Mouse (Mus musculus): ENCODE measurements around the gene Rflna. TPM values are rescaled to one million over a fixed set of nuclear protein-coding genes. Genes with fewer than 3 reads are reported as not detected.

The Rflna gene
- polyA plus RNA-seq, 1 experiment from 2014 or later, result 11.8 TPM

DNA sequence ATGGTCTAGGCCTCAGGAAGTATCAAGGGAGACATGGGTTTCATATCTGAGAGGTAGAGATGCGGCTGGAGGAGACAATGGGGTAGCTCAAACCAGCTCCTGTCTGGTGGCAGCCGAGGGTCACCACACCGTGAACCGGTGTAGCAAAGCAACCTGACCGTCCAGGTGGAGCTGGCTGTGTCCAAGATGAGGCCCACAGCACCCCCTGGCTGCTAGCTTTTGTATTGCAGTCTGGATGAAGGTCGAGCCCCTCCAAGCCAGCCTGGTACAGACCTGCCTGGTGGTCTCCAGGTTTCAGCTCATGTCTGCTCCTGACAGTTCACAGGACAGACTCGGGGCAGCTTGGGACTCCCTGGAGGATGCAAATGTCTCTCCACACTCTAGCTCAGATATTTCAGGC, 11.5 kb downstream of the Rflna start:
- Histone ChIP-seq H3K9ac (ENCODE audit: low read length) (no peak overlapping the region), H3K4me2 (ENCODE audit: low read depth, severe bottlenecking) (no peak overlapping the region), H3K36me3 (ENCODE audit: control insufficient read depth, insufficient read depth, low read length) (peaks cover 25% of the 10 kb centered on the region), H3K27ac (replicated peaks; ENCODE audit: low read depth, low read length) (no peak overlapping the region), H3K4me1 (ENCODE audit: control insufficient read depth, insufficient read depth, low read length) (peaks cover 4% of the 10 kb centered on the region; the same call in 1 of the 2 replicates), H3K4me3 (ENCODE audit: low read depth, low read length) (no peak overlapping the region), H3K27me3 (ENCODE audit: control insufficient read depth, insufficient read depth, low read length) (no peaks in the 10 kb centered on the region), H3K9me3 (ENCODE audit: control insufficient read depth, low read length) (no peaks in the 10 kb centered on the region)
- ATAC-seq (ENCODE audit: insufficient number of reproducible peaks, low FRiP score, low TSS enrichment, low read depth) (no peak), DNase-seq (ENCODE audit: low spot score) (peak; percentile 88)
- WGBS, result 59% methylated on average over 7 of the region's 7 CpGs

DNA sequence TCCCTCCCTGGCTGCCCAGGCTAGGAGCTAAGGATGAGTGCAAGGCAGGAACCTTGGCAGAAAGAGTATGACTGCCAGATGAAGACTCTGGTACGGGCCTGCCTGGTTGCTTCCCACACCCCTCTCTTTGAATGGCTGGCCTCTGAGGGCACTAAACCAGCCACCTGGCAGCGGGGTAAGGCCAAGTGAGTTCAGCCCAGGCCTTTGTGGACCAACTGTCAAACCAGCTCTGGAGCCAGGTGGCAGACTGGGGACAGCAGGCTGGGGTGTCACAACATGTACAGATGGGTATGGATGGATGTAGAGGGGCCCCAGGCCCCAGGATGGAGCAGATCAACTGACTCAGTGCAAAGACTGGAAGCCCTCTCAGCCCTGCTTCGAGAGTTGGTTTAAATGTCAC, 12.0 kb downstream of the Rflna start:
- Histone ChIP-seq H3K9me3 (ENCODE audit: control insufficient read depth, low read length) (no peaks in the 10 kb centered on the region), H3K27me3 (ENCODE audit: control insufficient read depth, insufficient read depth, low read length) (no peaks in the 10 kb centered on the region), H3K4me2 (ENCODE audit: low read depth, severe bottlenecking) (no peak overlapping the region), H3K9ac (ENCODE audit: low read length) (no peak overlapping the region), H3K27ac (replicated peaks; ENCODE audit: low read depth, low read length) (no peak overlapping the region), H3K4me3 (ENCODE audit: low read depth, low read length) (no peak overlapping the region), H3K36me3 (ENCODE audit: control insufficient read depth, insufficient read depth, low read length) (peaks cover 27% of the 10 kb centered on the region), H3K4me1 (ENCODE audit: control insufficient read depth, insufficient read depth, low read length) (peaks cover 4% of the 10 kb centered on the region; the same call in 1 of the 2 replicates)
- 89% methylated on average over 3 of the region's 3 CpGs for WGBS
- ATAC-seq (ENCODE audit: insufficient number of reproducible peaks, low FRiP score, low TSS enrichment, low read depth) (no peak), DNase-seq (ENCODE audit: low spot score) (no peak)

DNA sequence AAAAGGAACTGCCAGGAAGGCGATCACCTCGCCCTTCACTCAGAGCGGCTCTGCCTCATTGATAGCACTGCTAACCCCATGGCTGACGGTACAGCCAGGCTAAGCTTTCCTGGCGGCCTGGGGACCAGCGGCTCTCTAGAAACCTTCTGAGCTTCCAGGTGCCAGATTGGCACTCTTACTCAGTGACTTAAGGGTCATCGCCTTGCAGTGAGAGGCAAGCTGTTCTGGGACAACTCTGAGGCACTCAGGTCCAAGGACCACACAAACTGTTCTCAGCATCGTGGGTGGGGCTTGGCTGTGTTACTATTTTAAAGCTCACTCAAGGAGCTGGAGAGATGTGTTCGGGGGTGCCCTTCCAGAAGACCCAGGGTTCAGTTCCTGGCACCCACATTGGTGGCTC, 12.6 kb downstream of the Rflna start:
- Histone ChIP-seq H3K4me2 (ENCODE audit: low read depth, severe bottlenecking) (no peak overlapping the region), H3K4me1 (ENCODE audit: control insufficient read depth, insufficient read depth, low read length) (peaks cover 4% of the 10 kb centered on the region; the same call in 1 of the 2 replicates), H3K36me3 (ENCODE audit: control insufficient read depth, insufficient read depth, low read length) (peaks cover 30% of the 10 kb centered on the region), H3K9ac (ENCODE audit: low read length) (no peak overlapping the region), H3K4me3 (ENCODE audit: low read depth, low read length) (no peak overlapping the region), H3K9me3 (ENCODE audit: control insufficient read depth, low read length) (no peaks in the 10 kb centered on the region), H3K27ac (replicated peaks; ENCODE audit: low read depth, low read length) (no peak overlapping the region), H3K27me3 (ENCODE audit: control insufficient read depth, insufficient read depth, low read length) (no peaks in the 10 kb centered on the region)
- WGBS, result 91% methylated on average over 9 of the region's 9 CpGs
- no peak for DNase-seq (ENCODE audit: low spot score)
- no peak for ATAC-seq (ENCODE audit: insufficient number of reproducible peaks, low FRiP score, low TSS enrichment, low read depth)

DNA sequence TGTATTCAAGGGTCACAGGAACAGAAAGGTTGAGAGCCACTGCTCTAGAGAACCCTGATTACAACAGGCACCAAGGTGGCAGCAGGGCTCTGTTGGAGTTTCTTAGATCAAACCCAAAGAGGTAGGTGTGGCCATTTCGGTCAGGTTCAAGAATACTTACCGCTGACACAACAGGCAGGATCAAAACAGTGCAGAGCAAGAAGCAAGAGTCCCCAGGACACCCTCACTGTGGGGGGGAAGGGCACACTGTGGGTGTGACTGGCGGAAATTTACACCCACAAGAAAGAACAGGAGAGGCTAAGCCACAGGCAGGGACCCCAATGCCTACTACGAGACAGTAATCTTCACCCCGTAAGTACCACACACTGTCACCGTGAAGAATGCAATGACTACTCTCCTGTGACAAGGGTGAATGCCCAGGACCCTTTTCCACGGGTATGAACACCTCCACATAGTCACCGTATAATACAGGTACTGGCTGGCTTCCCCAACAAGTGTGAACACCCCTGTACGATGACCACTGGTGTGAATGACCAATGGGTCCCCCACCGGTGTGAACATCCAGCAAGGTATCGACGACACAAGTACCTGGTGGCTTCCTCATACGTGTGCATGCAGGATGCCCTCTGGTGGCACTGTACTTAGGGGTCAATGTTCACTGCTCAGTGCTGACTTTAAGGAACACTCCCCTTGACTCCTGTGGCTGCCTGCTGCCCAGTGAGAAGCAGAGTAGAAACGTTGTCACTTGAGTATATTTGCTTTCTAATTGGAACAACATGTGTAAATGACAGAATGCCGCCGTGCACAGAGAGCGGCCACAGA, 13.6 kb downstream of the Rflna start:
- WGBS, result 78% methylated on average over 17 of the region's 17 CpGs
- Histone ChIP-seq H3K9ac (ENCODE audit: low read length) (no peak overlapping the region), H3K27me3 (ENCODE audit: control insufficient read depth, insufficient read depth, low read length) (no peaks in the 10 kb centered on the region)

DNA sequence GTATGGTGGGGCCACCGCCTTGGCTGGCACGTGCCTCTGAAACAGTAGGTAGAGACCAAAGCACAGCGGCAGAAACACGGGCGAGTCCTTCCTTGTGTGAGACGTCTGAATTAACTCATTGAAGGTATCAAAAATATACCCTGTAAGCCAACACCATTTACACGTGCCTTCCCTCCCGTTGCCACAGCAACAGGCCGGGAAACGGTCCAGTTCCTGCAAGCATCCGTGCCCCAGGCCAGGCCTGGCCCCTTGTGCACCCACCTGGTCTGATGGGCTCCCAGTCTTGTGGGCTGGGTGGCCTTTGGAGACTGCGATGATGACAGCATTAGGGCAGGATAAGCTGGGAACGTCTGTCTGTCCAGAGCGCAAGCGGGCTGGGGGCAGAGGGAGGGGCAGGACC, 14.3 kb downstream of the Rflna start:
- Histone ChIP-seq H3K27ac (replicated peaks; ENCODE audit: low read depth, low read length) (no peak overlapping the region), H3K9ac (ENCODE audit: low read length) (no peak overlapping the region)

More for the DNA sequence above, 13.6 kb downstream of the Rflna start:
- H3K27ac ChIP-seq (replicated peaks; ENCODE audit: low read depth, low read length), result no peak overlapping the region
- H3K4me1 ChIP-seq (ENCODE audit: control insufficient read depth, insufficient read depth, low read length), result peaks cover 4% of the 10 kb centered on the region; the same call in 1 of the 2 replicates
- no peaks in the 10 kb centered on the region for H3K9me3 ChIP-seq (ENCODE audit: control insufficient read depth, low read length)
- H3K4me2 ChIP-seq (ENCODE audit: low read depth, severe bottlenecking), result no peak overlapping the region
- no peak for DNase-seq (ENCODE audit: low spot score)
- H3K36me3 ChIP-seq (ENCODE audit: control insufficient read depth, insufficient read depth, low read length), result peaks cover 30% of the 10 kb centered on the region
- ATAC-seq (ENCODE audit: insufficient number of reproducible peaks, low FRiP score, low TSS enrichment, low read depth), result no peak
- H3K4me3 ChIP-seq (ENCODE audit: low read depth, low read length), result no peak overlapping the region

DNA sequence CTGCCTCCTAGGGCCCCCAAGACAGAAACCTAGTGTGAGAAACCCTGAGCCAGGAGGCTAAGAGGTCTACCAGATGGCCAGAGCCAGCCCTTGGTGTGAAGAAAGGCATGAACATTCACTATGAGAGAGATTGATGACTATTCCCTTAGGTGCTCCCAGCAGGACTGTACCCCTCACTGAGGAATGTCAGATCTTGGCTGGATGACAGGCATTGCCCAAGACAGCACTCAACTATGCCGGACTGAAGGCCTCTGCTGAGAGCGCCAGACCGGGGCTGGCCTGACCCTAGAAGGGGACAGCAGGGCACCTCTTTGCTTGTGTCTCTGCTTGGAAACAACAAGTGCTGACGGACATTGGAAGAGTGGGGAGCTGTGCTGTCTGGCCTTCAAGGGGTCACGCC, 16.1 kb downstream of the Rflna start:
- H3K36me3 ChIP-seq (ENCODE audit: control insufficient read depth, insufficient read depth, low read length), result peaks cover 46% of the 10 kb centered on the region
- ATAC-seq (ENCODE audit: insufficient number of reproducible peaks, low FRiP score, low TSS enrichment, low read depth) (no peak), DNase-seq (ENCODE audit: low spot score) (no peak)
- H3K9me3 ChIP-seq (ENCODE audit: control insufficient read depth, low read length), result no peaks in the 10 kb centered on the region
- H3K9ac ChIP-seq (ENCODE audit: low read length), result no peak overlapping the region
- 95% methylated on average over 5 of the region's 5 CpGs for WGBS
- H3K4me1 ChIP-seq (ENCODE audit: control insufficient read depth, insufficient read depth, low read length), result peaks cover 4% of the 10 kb centered on the region; the same call in 1 of the 2 replicates
- no peaks in the 10 kb centered on the region for H3K27me3 ChIP-seq (ENCODE audit: control insufficient read depth, insufficient read depth, low read length)
- no peak overlapping the region for H3K4me3 ChIP-seq (ENCODE audit: low read depth, low read length)
- H3K27ac ChIP-seq (replicated peaks; ENCODE audit: low read depth, low read length), result no peak overlapping the region
- H3K4me2 ChIP-seq (ENCODE audit: low read depth, severe bottlenecking), result no peak overlapping the region

More for the DNA sequence above, 14.3 kb downstream of the Rflna start:
- H3K9me3 ChIP-seq (ENCODE audit: control insufficient read depth, low read length), result no peaks in the 10 kb centered on the region
- no peak overlapping the region for H3K4me2 ChIP-seq (ENCODE audit: low read depth, severe bottlenecking)
- H3K27me3 ChIP-seq (ENCODE audit: control insufficient read depth, insufficient read depth, low read length), result no peaks in the 10 kb centered on the region
- H3K36me3 ChIP-seq (ENCODE audit: control insufficient read depth, insufficient read depth, low read length), result peaks cover 30% of the 10 kb centered on the region
- DNase-seq (ENCODE audit: low spot score) (no peak), ATAC-seq (ENCODE audit: insufficient number of reproducible peaks, low FRiP score, low TSS enrichment, low read depth) (no peak)
- H3K4me1 ChIP-seq (ENCODE audit: control insufficient read depth, insufficient read depth, low read length), result peaks cover 4% of the 10 kb centered on the region; the same call in 1 of the 2 replicates
- no peak overlapping the region for H3K4me3 ChIP-seq (ENCODE audit: low read depth, low read length)
- 76% methylated on average over 15 of the region's 15 CpGs for WGBS

DNA sequence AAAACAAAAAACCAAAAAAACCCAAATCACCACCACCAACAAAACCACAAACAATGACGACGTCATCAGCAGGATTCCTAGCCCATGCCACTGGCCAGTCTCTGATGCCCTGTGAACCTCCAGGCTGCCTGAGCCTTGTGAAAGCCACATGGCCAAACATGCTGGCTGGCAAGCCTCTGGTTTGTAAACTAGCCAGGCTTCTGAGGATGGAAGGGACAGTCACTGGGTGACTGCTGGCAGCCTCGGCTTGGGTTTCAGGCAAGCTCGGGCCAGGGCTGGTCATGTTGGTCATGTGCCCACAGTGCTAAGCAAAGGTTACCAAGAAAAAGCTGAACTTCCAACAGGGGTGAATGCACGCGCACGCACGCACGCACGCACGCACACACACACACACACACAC, 18.3 kb downstream of the Rflna start:
- DNase-seq (ENCODE audit: low spot score), result no peak
- no peak overlapping the region for H3K27ac ChIP-seq (replicated peaks; ENCODE audit: low read depth, low read length)
- H3K4me2 ChIP-seq (ENCODE audit: low read depth, severe bottlenecking), result no peak overlapping the region
- ATAC-seq (ENCODE audit: insufficient number of reproducible peaks, low FRiP score, low TSS enrichment, low read depth), result no peak
- H3K9ac ChIP-seq (ENCODE audit: low read length), result no peak overlapping the region
- H3K27me3 ChIP-seq (ENCODE audit: control insufficient read depth, insufficient read depth, low read length), result no peaks in the 10 kb centered on the region
- H3K36me3 ChIP-seq (ENCODE audit: control insufficient read depth, insufficient read depth, low read length), result peaks cover 55% of the 10 kb centered on the region
- no peak overlapping the region for H3K4me3 ChIP-seq (ENCODE audit: low read depth, low read length)
- WGBS, result 94% methylated on average over 11 of the region's 11 CpGs
- no peaks in the 10 kb centered on the region for H3K9me3 ChIP-seq (ENCODE audit: control insufficient read depth, low read length)
- H3K4me1 ChIP-seq (ENCODE audit: control insufficient read depth, insufficient read depth, low read length), result peaks cover 4% of the 10 kb centered on the region; the same call in 1 of the 2 replicates

DNA sequence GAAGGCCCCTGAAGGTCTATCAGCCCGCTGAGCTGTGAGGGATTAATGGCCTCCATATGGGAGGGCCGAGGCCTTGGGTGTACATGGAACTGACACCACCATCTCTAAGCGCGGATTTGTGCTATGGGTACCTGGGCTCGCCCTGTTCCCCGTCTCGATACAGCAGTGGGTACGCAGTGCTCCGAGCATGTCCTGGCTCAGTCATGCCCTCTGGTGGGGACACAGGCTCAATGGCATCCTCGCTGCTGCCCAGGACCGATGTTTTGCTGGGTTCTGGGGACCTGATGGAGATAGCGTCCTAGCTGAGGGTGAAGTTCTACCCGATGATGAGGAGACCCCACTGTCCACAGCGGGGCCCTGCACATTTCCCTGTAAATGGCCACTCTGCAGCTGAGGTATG, 21.0 kb downstream of the Rflna start:
- Histone ChIP-seq H3K27me3 (ENCODE audit: control insufficient read depth, insufficient read depth, low read length) (no peaks in the 10 kb centered on the region), H3K27ac (replicated peaks; ENCODE audit: low read depth, low read length) (no peak overlapping the region), H3K4me2 (ENCODE audit: low read depth, severe bottlenecking) (no peak overlapping the region), H3K9me3 (ENCODE audit: control insufficient read depth, low read length) (no peaks in the 10 kb centered on the region), H3K9ac (ENCODE audit: low read length) (no peak overlapping the region), H3K4me1 (ENCODE audit: control insufficient read depth, insufficient read depth, low read length) (no peaks in the 10 kb centered on the region), H3K4me3 (ENCODE audit: low read depth, low read length) (no peak overlapping the region), H3K36me3 (ENCODE audit: control insufficient read depth, insufficient read depth, low read length) (peaks cover 57% of the 10 kb centered on the region)
- DNase-seq (ENCODE audit: low spot score) (peak; percentile 45), ATAC-seq (ENCODE audit: insufficient number of reproducible peaks, low FRiP score, low TSS enrichment, low read depth) (no peak)
- 88% methylated on average over 14 of the region's 14 CpGs for WGBS

All from limb, embryonic 11.5 days (tissue).